Mouse (Mus musculus) c-Kit-positive CD71-negative TER-119-negative erythroid progenitor cells, embryonic 14.5 days (primary cell): Measurements from ENCODE around the gene Dock9.
"Not testable (repeated sequence)": the region's sequence is repeated elsewhere in the genome, so short reads cannot be mapped to it uniquely, and the experiment has no call there.

Experiments used
- DNase-seq: peaks from one replicate; pipeline ENCODE4 v3.0.0-alpha.2; 2013; ENCODE audit warnings: low read depth

The Dock9 gene

DNA sequence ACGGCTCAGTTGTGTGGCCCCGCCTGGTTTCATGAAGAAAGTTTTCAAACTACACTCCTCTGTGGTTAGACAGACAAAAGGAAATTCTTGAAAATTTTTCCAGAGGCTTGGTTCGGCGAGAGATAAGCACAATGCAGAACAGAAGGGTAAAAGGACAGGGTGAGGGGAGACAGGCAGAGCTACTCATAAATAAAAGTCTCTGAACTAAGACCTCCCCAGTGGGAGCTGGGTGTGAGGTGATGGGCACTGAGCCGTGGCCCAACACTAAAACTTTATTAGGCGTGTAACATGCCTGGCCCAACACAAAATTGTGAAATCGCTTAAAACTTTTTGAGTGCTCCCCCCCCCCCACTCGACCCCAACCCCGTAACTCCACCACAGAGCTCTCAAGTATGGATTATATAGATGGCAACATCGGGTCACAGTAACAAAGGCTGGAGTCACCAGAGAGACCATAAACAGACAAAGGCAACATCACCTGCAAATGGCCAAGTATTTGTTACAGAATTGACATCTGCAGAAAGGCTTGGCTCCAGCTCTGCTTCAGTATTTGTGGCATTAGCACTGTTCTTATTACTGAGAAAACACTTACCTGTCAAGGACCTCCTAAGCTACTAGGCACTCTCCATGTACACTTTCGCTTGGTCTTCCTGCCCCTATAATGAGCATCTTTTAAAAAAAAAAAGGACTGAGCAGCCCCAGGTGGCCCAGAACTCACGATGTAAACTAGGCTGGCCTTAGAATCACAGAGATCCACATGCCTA lies 138.4 kb downstream of the Dock9 start:
- no peak for DNase-seq

GRCm38 (mm10) chr14:121658537-121658936 lies 139.1 kb downstream of the Dock9 start:
- no peak for DNase-seq

DNA sequence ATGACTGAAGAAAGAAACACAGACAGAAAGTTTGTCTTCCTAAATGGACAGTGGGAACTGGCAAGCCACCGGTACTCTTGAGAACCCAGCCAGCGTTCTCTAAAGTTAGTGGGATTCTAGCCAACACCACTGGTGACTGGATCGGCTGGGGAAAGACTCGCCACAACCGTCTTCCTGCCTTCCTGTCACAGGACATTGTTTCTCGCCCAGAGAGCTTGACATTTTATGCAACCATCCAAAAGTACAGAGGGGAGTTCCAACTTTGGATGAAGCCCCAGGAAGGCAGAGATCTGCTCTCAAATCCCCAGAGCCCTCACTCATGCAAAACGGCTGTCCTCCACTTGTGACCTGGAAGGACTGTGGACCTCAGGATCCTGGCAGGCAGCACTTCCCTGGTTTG lies 140.0 kb downstream of the Dock9 start:
- DNase-seq, result no peak

GRCm38 (mm10) chr14:121656912-121657311 lies 140.7 kb downstream of the Dock9 start:
- DNase-seq, result no peak

- DNase-seq, result no peak
Observed at GRCm38 (mm10) chr14:121654977-121655376, 142.7 kb downstream of the Dock9 start.

DNA sequence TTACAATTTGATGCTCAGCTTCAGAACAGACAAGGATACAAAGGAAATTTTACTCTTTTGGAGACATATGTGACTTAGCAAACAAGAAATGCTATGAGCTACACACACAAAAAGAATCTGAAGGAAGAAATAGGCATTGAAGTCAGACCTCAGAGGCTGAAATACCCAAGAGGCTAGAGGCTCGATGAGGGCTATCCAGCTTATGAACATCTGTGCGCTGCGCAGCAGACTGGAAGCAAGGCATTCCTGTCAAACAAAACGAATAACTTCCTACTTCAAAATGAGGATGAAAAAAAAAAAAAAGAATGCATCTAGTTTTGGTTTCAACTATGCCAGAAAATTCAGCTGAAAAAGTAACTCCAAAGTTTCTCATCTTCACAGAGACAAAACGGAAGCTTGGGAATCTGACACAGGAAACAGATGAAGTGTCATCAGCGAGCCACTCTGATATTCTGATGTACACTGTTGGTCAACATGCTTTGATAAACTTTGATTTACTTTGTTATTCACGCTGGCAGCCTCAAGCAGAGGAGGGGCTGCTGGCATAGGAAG lies 143.1 kb downstream of the Dock9 start:
- DNase-seq, result no peak

- no peak for DNase-seq
Observed at GRCm38 (mm10) chr14:121653717-121654116, 143.9 kb downstream of the Dock9 start.

- DNase-seq, result no peak
Observed at GRCm38 (mm10) chr14:121653241-121653640, 144.4 kb downstream of the Dock9 start.

DNA sequence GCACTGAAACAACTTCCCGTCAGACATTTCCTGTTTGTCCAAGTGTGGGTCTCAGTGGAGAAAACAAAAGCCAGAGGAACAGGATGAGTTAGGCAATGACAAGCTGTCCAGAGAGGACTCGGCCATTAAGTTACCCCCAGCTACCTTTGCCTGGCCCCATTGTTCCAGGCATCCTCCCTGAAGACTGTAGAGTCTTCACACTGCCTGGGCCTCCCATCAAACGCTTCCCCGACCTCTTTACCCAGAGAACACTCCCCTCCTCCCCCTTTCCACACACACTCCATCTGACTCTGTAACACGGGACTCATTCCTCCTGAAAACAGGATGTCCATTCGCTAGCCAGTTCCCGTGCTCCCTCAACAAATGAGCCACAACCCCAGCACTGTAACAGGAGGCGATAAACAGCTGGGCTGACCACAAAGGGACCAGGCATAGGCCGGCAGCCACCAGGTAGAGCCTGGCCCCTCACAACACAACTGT lies 149.0 kb downstream of the Dock9 start:
- no peak for DNase-seq

- no peak for DNase-seq
Observed at GRCm38 (mm10) chr14:121647693-121648092, 149.9 kb downstream of the Dock9 start.

GRCm38 (mm10) chr14:121646617-121647016 lies 151.0 kb downstream of the Dock9 start:
- DNase-seq, result no peak

GRCm38 (mm10) chr14:121644302-121644701 lies 153.3 kb downstream of the Dock9 start:
- DNase-seq, result no peak

GRCm38 (mm10) chr14:121641271-121641670 lies 156.4 kb downstream of the Dock9 start:
- DNase-seq, result no peak

DNA sequence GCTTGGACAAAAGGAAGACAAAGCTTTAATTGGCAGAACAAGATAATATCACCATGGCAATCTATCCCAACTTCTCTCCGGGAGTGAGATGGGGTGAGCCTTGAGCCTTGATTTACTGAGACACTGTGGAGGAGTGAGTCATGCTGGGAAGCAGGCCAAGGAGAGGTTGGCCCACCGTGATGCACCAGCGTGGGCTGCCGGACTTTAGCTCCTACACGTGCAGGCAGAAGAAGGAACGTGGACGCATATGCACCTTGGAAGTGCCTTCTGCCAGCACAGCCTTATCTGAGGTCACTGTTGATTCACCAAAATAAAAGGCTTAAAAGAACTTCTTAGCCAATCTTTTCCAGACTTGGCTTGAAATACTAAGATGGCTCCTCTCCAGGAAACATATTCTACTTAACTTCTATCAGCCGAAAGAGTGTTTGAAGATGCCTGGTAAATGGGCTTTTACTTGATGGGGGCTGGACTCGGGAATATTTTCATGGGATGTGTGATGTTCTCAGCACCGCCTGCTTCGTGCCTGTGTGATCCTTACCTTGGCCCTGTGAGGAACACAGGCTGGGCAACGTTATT lies 160.6 kb downstream of the Dock9 start:
- no peak for DNase-seq

GRCm38 (mm10) chr14:121634736-121635430 lies 162.8 kb downstream of the Dock9 start:
- DNase-seq, result no peak

DNA sequence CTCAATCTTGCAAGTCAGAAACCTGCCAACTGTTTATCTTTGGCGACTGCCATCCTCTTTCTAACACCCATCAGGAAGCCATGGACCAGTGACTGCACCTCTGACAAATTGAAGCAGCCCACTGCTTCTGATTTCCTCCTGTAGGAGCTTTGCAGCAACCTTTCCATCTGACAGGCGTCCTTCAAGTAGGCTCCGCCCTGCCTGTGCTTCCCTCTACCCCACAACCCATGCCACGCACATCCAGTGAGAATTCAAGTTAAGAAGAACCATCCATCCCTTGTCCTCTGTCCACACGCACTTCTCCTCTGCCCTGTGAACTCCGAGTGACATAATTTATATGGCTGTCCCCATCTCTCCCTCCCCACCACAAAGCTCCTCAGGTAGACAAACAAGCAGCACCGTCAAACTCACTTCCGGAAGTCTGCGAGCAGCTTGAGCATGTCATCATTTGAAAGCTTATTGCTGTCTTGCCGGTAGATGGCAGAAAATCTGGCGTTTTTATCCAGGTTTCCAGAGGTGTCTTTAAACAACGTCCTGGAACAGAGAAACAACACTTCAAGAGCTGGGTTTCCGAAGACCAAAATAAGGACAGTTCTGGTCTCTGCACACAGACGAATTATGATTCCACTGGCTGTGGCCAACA lies 163.4 kb downstream of the Dock9 start:
- no peak for DNase-seq

DNA sequence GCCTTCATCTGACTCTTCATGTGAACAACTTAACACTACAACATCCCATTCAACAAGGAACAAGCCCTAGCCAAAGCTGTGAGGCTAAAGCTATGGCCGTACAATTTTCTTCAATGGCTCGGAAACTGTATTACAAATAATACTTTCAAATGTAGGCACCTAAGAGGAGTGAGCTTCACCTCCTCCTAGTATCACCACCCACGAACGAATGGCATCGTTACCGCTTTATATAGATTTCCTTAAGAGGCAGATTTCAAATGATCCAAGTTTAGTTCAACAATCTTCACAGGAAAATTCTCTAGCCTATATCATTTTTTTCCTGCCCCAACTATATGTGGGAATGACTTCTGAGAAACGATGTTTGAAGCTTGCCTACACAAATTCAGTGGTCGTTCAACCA lies 165.7 kb downstream of the Dock9 start:
- DNase-seq, result no peak

GRCm38 (mm10) chr14:121626741-121627140 lies 170.9 kb downstream of the Dock9 start:
- no peak for DNase-seq

DNA sequence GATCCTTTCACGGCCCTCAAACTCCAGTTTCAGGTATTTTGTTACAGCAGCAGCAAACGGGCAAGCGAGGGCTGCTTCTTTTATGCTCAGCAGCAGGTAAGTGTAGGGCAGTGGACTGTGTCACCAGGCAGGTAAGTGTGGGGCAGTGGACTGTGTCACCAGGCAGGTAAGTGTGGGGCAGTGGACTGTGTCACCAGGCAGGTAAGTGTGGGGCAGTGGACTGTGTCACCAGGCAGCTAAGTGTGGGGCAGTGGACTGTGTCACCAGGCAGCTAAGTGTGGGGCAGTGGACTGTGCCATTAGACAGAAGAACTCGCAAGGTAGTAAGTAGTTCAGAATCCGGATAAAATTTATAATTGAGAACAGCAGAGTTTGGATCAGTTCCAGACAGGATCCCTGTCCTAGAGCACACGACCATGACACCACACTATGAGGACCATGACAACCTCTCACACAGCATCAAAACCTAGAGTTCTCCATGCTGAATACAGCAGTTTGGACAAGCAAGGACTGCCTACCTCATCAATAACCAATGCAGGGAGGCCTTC lies 173.6 kb downstream of the Dock9 start:
- not testable (repeated sequence) for DNase-seq

DNA sequence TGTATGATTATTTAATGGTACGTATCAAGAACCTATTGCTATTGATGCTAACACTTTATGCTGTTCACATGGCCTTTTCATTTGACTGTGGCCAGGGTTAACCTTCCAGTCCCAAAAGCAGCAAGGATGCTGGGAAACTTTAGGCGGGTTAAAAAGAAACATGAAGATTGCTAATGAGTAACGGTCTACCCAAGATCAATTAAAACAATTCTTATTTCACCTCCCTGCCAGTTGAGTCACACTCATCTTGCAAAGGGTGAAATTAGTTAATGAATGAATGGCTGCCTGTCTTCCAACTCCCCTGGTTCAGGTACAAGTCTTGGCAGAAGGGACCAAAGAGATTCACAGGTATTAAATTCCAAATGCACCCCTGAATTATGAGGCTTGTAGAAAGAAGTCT lies 175.8 kb downstream of the Dock9 start:
- DNase-seq, result no peak

DNA sequence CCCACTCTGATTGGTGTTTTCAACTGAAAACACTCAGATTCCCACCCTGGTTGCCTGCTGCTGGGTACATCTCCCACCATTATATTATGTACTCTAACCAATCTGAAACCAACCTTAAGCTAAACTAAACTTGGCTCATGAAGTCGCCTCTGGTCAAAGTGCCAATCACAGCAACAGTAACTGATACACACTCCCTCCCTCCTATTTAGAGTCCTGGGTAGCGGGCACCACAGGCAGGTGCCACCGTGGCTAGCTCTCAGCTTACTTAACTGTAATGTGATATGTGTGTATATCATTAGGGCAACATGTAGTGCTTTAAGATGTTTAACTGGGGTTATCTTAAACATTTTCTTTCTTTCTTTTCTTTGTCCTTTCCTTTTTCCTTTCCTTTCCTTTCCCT lies 177.1 kb downstream of the Dock9 start:
- DNase-seq, result no peak

DNA sequence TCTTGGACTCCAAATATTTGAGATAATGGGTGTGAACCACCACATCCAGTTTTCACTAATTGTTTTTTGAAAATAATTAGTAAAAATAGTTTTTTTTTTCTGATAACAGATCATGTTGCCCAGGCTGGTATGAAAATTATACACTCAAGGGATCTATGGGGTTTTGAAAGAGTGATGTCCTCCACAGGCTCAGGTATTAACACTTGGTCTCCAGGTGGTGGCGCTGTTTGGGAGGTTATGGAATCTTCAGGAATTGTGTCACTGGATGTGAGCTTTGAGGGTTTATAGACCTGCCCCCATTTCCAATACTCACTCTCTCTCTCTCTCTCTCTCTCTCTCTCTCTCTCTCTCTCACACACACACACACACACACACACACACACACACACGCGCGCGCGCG lies 177.5 kb downstream of the Dock9 start:
- no peak for DNase-seq
